Mouse (Mus musculus) erythroblast, adult 5-6 weeks (primary cell): Measurements from ENCODE around the gene Qser1. TPM values are rescaled to one million over a fixed set of nuclear protein-coding genes. Genes with fewer than 3 reads are reported as not detected.
"Not testable (repeated sequence)": the region's sequence is repeated elsewhere in the genome, so short reads cannot be mapped to it uniquely, and the experiment has no call there.

Experiments used
- ATAC-seq: replicated peaks from 2 replicates; pipeline ENCODE4 v1.8.0; 2016; ENCODE audit warnings: moderate number of reproducible peaks, mild to moderate bottlenecking, moderate TSS enrichment, inconsistent platforms; ENCODE audit not compliant: poor library complexity, low FRiP score, severe bottlenecking
- total RNA-seq, 2 experiments: library from RNA; stranded (forward) in 1 of 2; stranded (reverse) in 1 of 2; fragments of 150-400 nt in 1 of 2; fragments of 200-764, 138-1000 nt in 1 of 2; gene quantifications; 2 replicates each; pipeline versions ENCODE4 v1.2.3 to v1.2.4; 2015 to 2017; ENCODE audit warnings: low replicate concordance in 2 of 2

Qser1 gene
- total RNA-seq (2015; ENCODE audit: low replicate concordance): 4.2 and 9.6 TPM in 2 replicates
- total RNA-seq (2017; ENCODE audit: low replicate concordance): 1.5 and 1.8 TPM in 2 replicates

DNA sequence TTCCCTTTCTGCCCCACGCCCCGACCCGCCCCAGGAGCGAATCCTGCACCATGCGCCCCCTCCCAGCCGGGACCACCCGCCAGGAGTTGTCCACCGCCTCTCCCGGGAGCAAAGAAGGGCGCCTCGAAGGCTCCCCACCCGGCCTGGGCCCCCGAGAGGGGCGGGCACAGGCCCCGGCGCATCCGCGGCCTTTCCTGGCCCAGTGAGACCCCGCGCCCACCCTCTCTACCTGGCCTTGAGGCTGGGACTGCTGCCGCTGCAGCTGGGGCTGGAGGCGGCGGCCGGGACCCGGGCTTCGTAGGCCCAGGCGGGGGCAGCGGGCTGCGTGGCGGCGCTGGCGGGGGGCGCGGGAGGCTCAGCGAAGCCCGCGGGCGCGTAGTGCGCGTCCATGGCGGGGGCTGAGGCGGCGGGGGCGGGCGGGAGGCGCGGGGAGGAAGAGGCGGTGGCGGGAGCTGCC, at the start of gene Qser1:
Gene Qser1 (minus strand): TSS at position 390 of the 457 bp plus-strand sequence.
- no peak for ATAC-seq

DNA sequence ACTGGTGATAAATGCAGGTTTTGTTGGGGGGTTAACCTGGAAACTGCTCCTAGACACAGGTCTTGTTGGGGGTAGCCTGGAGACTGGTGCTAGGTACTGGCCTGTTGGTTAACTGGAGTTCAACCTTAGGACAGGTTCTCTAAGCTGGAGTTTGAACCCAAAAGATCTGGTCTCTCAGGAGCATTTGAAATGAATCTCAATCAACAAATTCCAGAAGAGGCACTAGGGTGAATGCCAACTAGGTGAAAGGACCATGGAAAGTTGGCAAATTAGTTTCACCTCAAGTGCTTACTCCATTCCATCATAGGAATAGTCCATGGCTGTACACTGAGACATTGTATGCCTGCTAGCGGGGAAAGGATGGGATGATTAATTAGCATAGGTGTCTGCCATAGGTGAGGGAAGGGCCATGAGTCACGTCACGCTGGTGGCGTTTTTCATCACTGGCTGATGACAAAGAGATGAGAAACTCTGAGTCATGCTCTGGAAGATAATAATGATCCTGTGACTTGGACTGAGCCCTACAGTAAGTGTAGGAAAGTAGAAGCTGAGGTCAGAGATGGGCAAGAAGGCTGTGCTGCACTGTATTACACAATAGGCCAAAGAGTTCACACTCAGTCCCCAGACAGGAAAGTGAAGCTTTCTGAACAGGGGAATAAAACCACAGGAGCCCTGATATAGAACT, 47.8 kb upstream of the Qser1 start:
- no peak for ATAC-seq

- no peak for ATAC-seq
Observed at GRCm38 (mm10) chr2:104860426-104860825, 43.9 kb upstream of the Qser1 start.

GRCm38 (mm10) chr2:104859060-104859459, 42.5 kb upstream of the Qser1 start:
- ATAC-seq: no peak

GRCm38 (mm10) chr2:104858083-104858482, 41.5 kb upstream of the Qser1 start:
- not testable (repeated sequence) for ATAC-seq

DNA sequence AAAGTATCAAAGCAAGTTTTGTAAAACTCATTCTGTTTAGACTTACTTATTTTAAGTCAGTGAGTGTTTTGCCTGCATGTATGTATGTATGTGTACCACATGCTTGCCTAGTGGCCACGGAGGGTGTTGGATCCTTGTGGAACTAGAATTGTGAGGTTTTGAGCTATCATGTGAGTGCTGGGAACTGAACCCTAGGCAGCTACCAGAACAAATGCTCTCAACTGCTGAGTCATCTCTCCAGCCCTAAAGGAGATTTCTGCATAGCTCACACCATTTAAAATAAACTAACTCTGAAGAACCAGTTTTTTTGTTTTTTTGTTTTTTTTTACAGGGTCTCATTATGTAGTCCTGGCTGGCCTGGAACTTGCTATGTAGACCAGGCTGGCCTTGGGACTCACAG, 39.7 kb upstream of the Qser1 start:
- no peak for ATAC-seq

- ATAC-seq: no peak
Observed at GRCm38 (mm10) chr2:104855732-104856131, 39.2 kb upstream of the Qser1 start.

DNA sequence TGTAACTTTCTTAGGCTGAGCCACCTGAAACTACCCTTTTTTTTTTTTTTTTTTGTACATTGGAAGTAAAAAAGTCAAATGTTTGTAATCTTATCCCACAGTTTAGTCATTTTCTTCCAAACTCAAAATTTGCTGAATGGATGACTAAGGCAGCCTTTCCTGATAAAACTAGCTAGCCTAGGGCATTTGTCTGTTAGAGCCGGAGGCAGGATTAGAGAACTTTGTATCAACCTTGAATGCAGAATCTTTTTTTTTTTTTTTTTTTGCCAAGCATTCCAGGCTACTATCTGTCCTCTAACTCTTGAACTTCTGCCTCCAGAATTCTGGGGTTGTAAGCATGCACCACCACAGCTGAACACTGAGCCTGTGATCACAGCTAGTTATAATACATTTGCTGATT, 38.3 kb upstream of the Qser1 start:
- no peak for ATAC-seq

DNA sequence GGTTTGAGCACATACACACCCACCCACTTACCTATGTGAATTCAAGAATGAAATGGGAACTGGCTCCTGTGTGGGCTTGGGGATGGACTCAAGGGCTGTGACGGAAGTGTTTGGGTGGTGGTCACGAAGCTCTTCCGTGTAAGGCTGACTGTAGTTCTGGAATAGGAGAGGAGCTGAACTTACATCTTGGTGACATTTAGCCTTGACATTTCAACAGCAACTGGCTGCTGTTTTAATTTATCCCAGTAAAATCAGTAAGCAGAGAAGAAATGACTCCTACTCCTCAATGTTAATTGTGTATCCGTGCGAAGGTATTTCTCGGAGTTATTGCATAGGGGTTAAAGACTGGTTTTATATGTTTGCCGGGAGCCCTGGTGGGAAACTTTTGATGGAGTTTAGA, 36.0 kb upstream of the Qser1 start:
- ATAC-seq: no peak

- ATAC-seq: no peak
Observed at GRCm38 (mm10) chr2:104851686-104852085, 35.1 kb upstream of the Qser1 start.

DNA sequence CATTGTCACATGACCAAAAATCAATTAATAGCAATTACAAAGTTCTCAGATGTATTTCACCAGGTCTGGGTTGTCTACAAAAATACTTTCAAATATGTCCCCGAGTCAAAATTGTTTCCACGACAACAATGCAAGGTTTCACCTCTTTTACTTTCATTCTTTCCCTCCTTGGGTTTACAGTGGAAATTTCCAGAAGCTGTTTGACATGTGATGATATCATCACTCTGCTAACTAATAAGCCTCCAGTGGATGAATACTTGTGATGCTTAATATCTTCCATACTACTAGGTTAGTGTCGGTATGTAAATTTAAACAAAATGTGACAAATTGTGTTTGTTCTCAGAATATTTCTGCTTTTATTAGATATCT, 33.4 kb upstream of the Qser1 start:
- ATAC-seq: no peak

GRCm38 (mm10) chr2:104849276-104849990, 32.9 kb upstream of the Qser1 start, which contains the start of gene Prrg4:
Gene Prrg4, minus strand, starts transcription at chr2:104849876.
- ATAC-seq: no peak

- no peak for ATAC-seq
Observed at GRCm38 (mm10) chr2:104848235-104849161, 31.9 kb upstream of the Qser1 start.

- no peak for ATAC-seq
Observed at GRCm38 (mm10) chr2:104847645-104848044, 31.1 kb upstream of the Qser1 start.

DNA sequence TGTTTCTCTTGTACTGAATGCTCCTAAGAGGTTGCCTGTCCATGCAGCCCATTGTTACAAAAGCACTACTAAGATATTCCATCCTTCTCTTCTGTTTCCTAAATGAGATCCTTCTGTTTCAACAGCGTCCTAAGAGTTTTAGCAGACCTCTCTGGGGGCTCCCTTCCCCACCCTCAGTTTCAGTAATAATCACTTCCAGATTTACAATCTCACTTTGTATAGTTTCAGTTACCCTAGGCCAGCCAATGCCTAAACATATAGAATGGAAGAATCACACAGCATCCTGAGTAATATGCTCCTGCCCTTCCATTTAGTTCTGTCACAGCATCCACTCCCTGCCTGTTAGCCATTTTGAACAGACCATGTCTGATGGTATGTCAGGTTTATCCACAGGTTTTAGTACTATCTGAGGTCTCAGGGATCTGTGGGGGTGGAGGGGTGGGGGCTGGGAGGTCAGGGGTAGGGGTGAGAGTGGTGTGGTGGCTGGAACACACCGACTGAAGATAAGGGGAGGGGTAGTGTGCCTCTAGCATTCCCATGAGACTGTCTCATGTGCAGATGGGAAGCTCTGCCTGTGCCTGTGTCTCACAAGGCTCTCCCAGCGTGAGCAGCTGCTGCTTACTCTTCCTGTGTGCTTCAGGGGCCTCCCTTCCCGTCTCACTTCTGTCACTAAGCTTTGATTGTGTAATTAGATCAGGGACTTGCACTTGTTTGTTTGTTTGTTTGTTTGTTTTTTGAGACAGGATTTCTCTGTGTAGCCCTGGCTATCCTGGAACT, 30.3 kb upstream of the Qser1 start:
- no peak for ATAC-seq

- no peak for ATAC-seq
Observed at GRCm38 (mm10) chr2:104842559-104842958, 26.0 kb upstream of the Qser1 start.

DNA sequence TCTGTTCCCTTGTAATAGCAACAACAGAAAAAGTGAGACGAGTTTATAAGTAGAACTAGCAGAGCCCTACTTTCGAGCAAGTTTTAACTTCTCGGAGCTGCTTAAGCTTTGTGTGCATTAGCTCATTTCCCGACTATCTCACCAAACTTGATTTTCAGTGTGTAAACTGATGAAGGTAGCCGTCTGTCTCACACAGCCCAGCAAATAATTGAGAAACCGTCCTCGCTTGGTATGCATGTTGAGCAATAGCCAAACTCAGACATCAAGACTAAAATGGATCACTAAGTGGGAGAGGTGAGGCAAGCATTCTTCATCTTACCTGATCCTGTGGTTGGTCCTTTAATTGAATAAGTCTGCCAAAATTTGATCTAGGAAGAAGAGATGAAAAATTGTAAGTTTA, 25.2 kb upstream of the Qser1 start:
- ATAC-seq: no peak

DNA sequence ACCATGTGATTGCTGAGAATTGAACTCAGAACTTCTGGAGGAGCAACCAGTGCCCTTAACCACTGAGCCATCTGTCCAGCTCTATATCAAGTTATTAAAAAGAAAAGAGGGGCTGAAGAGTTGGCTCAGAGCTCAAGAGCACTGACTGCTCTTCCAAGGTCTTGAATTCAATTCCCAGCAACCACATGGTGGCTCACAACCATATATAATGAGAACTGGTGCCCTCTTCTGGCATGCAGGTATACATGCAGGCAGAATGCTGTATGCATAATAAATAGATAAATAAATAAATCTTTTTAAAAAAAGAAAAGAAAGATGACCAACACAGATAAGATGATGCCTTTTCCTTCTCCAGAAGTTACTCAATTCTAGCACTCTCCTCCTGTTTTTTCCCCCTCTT, 24.4 kb upstream of the Qser1 start:
- no peak for ATAC-seq

- ATAC-seq: no peak
Observed at GRCm38 (mm10) chr2:104832486-104832885, 15.9 kb upstream of the Qser1 start.
